Comparison of ENCODE assay signal across 11 mouse cellular contexts in genomic region chr9:120350346-120350745, GRCm38 (mm10). TPM values are rescaled to one million over a fixed set of nuclear protein-coding genes. Genes with fewer than 3 reads are reported as not detected.
DNase-seq lines count a peak whose midpoint lies in the region; ATAC-seq lines count a peak whose summit lies in the region.
"Had no signal": no experiment of that assay in that cellular context is flagged by ENCODE, and none has a peak within 500 bp of the region (broad histone marks: within the 10 kb centered on the region; RNA-seq: fewer than 3 reads in every experiment).

No protein-coding gene starts in this region.

- no peaks in the 10 kb centered on the region for H3K36me3 ChIP-seq in hindbrain, embryonic 16.5 days (ENCODE audit: control insufficient read depth, insufficient read depth, low read length)
- H3K36me3 ChIP-seq in hindbrain, embryonic 12.5 days, result no peaks in the 10 kb centered on the region
- H3K36me3 ChIP-seq in heart, embryonic 11.5 days (ENCODE audit: control insufficient read depth, insufficient read depth, low read length), result no peaks in the 10 kb centered on the region
- no peaks in the 10 kb centered on the region for H3K36me3 ChIP-seq in kidney, embryonic 15.5 days
- H3K36me3 ChIP-seq: forebrain, embryonic 10.5 days had no signal

- intact Hi-C loops in left cerebral cortex, postnatal 4 days (cut with DNase I), result no loop called here

- WGBS in hindbrain, embryonic 16.5 days, result 58% methylated on average over 6 of the region's 6 CpGs
- WGBS in hindbrain, embryonic 12.5 days, result 66% methylated on average over 6 of the region's 6 CpGs
- 45% methylated on average over 6 of the region's 6 CpGs for WGBS in heart, embryonic 11.5 days (ENCODE audit: insufficient replicate concordance)
- 29% methylated on average over 6 of the region's 6 CpGs for WGBS in kidney, embryonic 15.5 days

- no peaks in the 10 kb centered on the region for H3K27me3 ChIP-seq in hindbrain, embryonic 16.5 days (replicated peaks; ENCODE audit: control insufficient read depth, insufficient read depth, low read length)
- H3K27me3 ChIP-seq in hindbrain, embryonic 12.5 days, result no peaks in the 10 kb centered on the region
- no peaks in the 10 kb centered on the region for H3K27me3 ChIP-seq in heart, embryonic 11.5 days (ENCODE audit: control insufficient read depth, insufficient read depth, low read length)
- no peaks in the 10 kb centered on the region for H3K27me3 ChIP-seq in kidney, embryonic 15.5 days

- no peak overlapping the region for H3K4me3 ChIP-seq in hindbrain, embryonic 16.5 days (ENCODE audit: low read length)
- no peak overlapping the region for H3K4me3 ChIP-seq in hindbrain, embryonic 12.5 days
- H3K4me3 ChIP-seq in heart, embryonic 11.5 days (ENCODE audit: low read depth, low read length), result no peak overlapping the region
- no peak overlapping the region for H3K4me3 ChIP-seq in kidney, embryonic 15.5 days (replicated peaks)
- H3K4me3 ChIP-seq: forebrain, embryonic 10.5 days; megakaryocyte, embryonic 14.5 days had no signal

- DNase-seq in lung, postnatal 25 days (ENCODE audit: low spot score), result peak; percentile 72
- DNase-seq in left cerebral cortex, postnatal 4 days, result no peak
- no peak for DNase-seq in left cerebral cortex, adult 11 months (ENCODE audit: low spot score)
- DNase-seq: cerebellum, adult 18-20 months had no signal

- peak overlapping the region; percentile 29; the same call in 1 of the 2 replicates for H3K27ac ChIP-seq in hindbrain, embryonic 16.5 days (ENCODE audit: low read depth, low read length)
- no peak overlapping the region for H3K27ac ChIP-seq in hindbrain, embryonic 12.5 days
- 0 out of 2 replicates have a peak overlapping the region, but pooled peaks have one; percentile 22 for H3K27ac ChIP-seq in heart, embryonic 11.5 days (ENCODE audit: low read depth, low read length)
- 0 out of 2 replicates have a peak overlapping the region, but pooled peaks have one; percentile 27 for H3K27ac ChIP-seq in kidney, embryonic 15.5 days
- H3K27ac ChIP-seq: forebrain, embryonic 10.5 days had no signal

- peaks cover 2% of the 10 kb centered on the region; the same call in 1 of the 2 replicates for H3K9me3 ChIP-seq in hindbrain, embryonic 16.5 days (ENCODE audit: control insufficient read depth, low read length)
- H3K9me3 ChIP-seq in hindbrain, embryonic 12.5 days (replicated peaks), result no peaks in the 10 kb centered on the region
- no peaks in the 10 kb centered on the region; the same call in 1 of the 2 replicates for H3K9me3 ChIP-seq in heart, embryonic 11.5 days (replicated peaks; ENCODE audit: control insufficient read depth, low read length)
- H3K9me3 ChIP-seq in kidney, embryonic 15.5 days (replicated peaks), result no peaks in the 10 kb centered on the region; the same call in 1 of the 2 replicates

- H3K4me2 ChIP-seq in hindbrain, embryonic 16.5 days (ENCODE audit: low read length), result no peak overlapping the region
- no peak overlapping the region for H3K4me2 ChIP-seq in hindbrain, embryonic 12.5 days (replicated peaks)
- H3K4me2 ChIP-seq in heart, embryonic 11.5 days, result no peak overlapping the region
- H3K4me2 ChIP-seq in kidney, embryonic 15.5 days, result no peak overlapping the region

- no peak overlapping the region for H3K9ac ChIP-seq in hindbrain, embryonic 16.5 days (ENCODE audit: low read depth, low read length)
- H3K9ac ChIP-seq in hindbrain, embryonic 12.5 days, result no peak overlapping the region
- no peak overlapping the region for H3K9ac ChIP-seq in heart, embryonic 11.5 days (ENCODE audit: low read depth, low read length)
- H3K9ac ChIP-seq in kidney, embryonic 15.5 days, result no peak overlapping the region

- ATAC-seq in hindbrain, embryonic 16.5 days, result no peak
- ATAC-seq in hindbrain, embryonic 12.5 days (ENCODE audit: low FRiP score), result no peak
- ATAC-seq in heart, embryonic 11.5 days (replicated peaks; ENCODE audit: insufficient number of reproducible peaks, low FRiP score, low TSS enrichment), result no peak; the same call in 1 of the 2 replicates
- no peak for ATAC-seq in kidney, embryonic 15.5 days (replicated peaks; ENCODE audit: low FRiP score)
- no peak for ATAC-seq in granulocyte monocyte progenitor cell, adult 5-6 weeks (replicated peaks; ENCODE audit: poor library complexity, severe bottlenecking)

- peaks cover 14% of the 10 kb centered on the region for H3K4me1 ChIP-seq in hindbrain, embryonic 16.5 days (ENCODE audit: control insufficient read depth, insufficient read depth, low read depth, low read length)
- H3K4me1 ChIP-seq in hindbrain, embryonic 12.5 days, result peaks cover 14% of the 10 kb centered on the region
- H3K4me1 ChIP-seq in heart, embryonic 11.5 days (ENCODE audit: control insufficient read depth, insufficient read depth, low read length), result peaks cover 3% of the 10 kb centered on the region
- peaks cover 19% of the 10 kb centered on the region for H3K4me1 ChIP-seq in kidney, embryonic 15.5 days
- H3K4me1 ChIP-seq: megakaryocyte, embryonic 14.5 days had no signal

RNA-seq across cellular contexts. Expression of gene Myrip, which starts 49.0 kb away (rescaled TPM):
- 7.3 and 8.1 TPM in 2 replicates for polyA plus RNA-seq in hindbrain, embryonic 16.5 days (2015; fragmentation: Nextera tagmentation; extraction: Ambion mirVana)
- polyA plus RNA-seq in hindbrain, embryonic 12.5 days (2016; fragmentation: Nextera tagmentation; extraction: Ambion mirVana), result 1.8 and 2.9 TPM in 2 replicates
- polyA plus RNA-seq in heart, embryonic 11.5 days (2014; fragmentation: Nextera tagmentation; extraction: Ambion mirVana), result 0.11 and 0.15 TPM in 2 replicates
- 0.33 and 0.35 TPM in 2 replicates for polyA plus RNA-seq in kidney, embryonic 15.5 days (2015; fragmentation: Nextera tagmentation; extraction: Ambion mirVana)
- total RNA-seq in left cerebral cortex, postnatal 4 days (2021), result 10 to 100 TPM; 24.7 to 25.2 TPM
- not detected in 2 replicates for total RNA-seq in granulocyte monocyte progenitor cell, adult 5-6 weeks (2014; fragmentation: Nextera tagmentation)
- total RNA-seq in granulocyte monocyte progenitor cell, adult 5-6 weeks (2017), result 0.46 TPM in 1 of 2 replicates, not detected in the other
